In the genomic region with DNA sequence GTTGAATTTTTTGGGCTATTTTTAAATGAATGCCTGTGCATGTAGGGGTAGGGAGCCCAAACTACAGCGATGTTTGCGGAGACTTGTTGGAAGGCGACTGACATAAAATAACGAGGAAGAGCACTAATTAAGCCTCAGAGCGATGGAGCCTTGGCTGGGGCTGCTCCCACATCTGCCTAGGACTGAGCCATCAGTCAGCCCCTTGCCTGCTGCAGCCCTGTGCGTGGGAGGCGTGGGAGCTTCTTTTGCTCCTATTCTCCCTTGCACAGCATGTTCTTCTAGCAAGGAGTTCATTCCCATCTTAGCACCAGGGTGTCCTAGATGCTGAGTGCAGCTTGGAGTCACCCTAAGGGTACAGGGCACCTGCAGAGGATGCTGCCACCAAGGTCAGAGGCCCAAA, we compare ENCODE assay signal across 24 mouse cellular contexts. TPM values are rescaled to one million over a fixed set of nuclear protein-coding genes. Genes with fewer than 3 reads are reported as not detected.
A peak's percentile ranks its signal among the peaks of the same experiment; 100 is the strongest.
DNase-seq lines count a peak whose midpoint lies in the region; ATAC-seq lines count a peak whose summit lies in the region.
"Had no signal": no experiment of that assay in that cellular context is flagged by ENCODE, and none has a peak within 500 bp of the region (broad histone marks: within the 10 kb centered on the region; RNA-seq: fewer than 3 reads in every experiment).

No protein-coding gene starts in this region.

- no peaks in the 10 kb centered on the region for H3K27me3 ChIP-seq in hindbrain, embryonic 16.5 days (replicated peaks; ENCODE audit: control insufficient read depth, insufficient read depth, low read length)
- H3K27me3 ChIP-seq: forebrain, embryonic 13.5 days; heart, embryonic 15.5 days; hindbrain, embryonic 12.5 days had no signal

- ATAC-seq in hindbrain, embryonic 16.5 days: no peak
- ATAC-seq: forebrain, embryonic 13.5 days had no signal

- DNase-seq in kidney, postnatal 4 days: peak; percentile 78 to 83
- DNase-seq in kidney, adult 18-20 months: no peak
- DNase-seq in right cerebral cortex, adult 18-20 months: peak; percentile 88
- no peak for DNase-seq in right cerebral cortex, postnatal 4 days
- DNase-seq in left cerebral cortex, postnatal 36 days (ENCODE audit: low spot score in 2 of 2): peak; percentile 74 to 76
- peak; percentile 85 for DNase-seq in testis, postnatal 14 days (ENCODE audit: low spot score)
- DNase-seq in spleen, postnatal 14 days (ENCODE audit: low spot score in 2 of 2): no peak
- DNase-seq: adrenal gland, adult 8-10 months; B cell, adult 2 months; cerebellum, adult 11-12 months; cerebellum, postnatal 36 days; heart, adult 11 months; kidney, postnatal 14 days; lung, adult 2 months; spleen, adult 18-20 months; thymus, postnatal 25 days had no signal

- no peak overlapping the region for H3K9ac ChIP-seq in hindbrain, embryonic 16.5 days (ENCODE audit: low read depth, low read length)
- H3K9ac ChIP-seq: forebrain, embryonic 13.5 days; heart, embryonic 15.5 days; hindbrain, embryonic 12.5 days had no signal

- no peaks in the 10 kb centered on the region for H3K36me3 ChIP-seq in hindbrain, embryonic 16.5 days (ENCODE audit: control insufficient read depth, insufficient read depth, low read length)
- H3K36me3 ChIP-seq: embryonic facial prominence, embryonic 10.5 days; heart, embryonic 15.5 days; hindbrain, embryonic 12.5 days; limb, embryonic 10.5 days had no signal

- H3K9me3 ChIP-seq in hindbrain, embryonic 16.5 days (ENCODE audit: control insufficient read depth, low read length): no peaks in the 10 kb centered on the region
- H3K9me3 ChIP-seq: embryonic facial prominence, embryonic 10.5 days; forebrain, embryonic 13.5 days; heart, embryonic 15.5 days; hindbrain, embryonic 12.5 days; limb, embryonic 10.5 days had no signal

- no peak overlapping the region for H3K27ac ChIP-seq in hindbrain, embryonic 16.5 days (ENCODE audit: low read depth, low read length)
- H3K27ac ChIP-seq: embryonic facial prominence, embryonic 10.5 days; forebrain, embryonic 13.5 days; hindbrain, embryonic 12.5 days; limb, embryonic 10.5 days had no signal

- H3K4me3 ChIP-seq in hindbrain, embryonic 16.5 days (ENCODE audit: low read length): no peak overlapping the region
- H3K4me3 ChIP-seq: embryonic facial prominence, embryonic 10.5 days; forebrain, embryonic 13.5 days; heart, embryonic 15.5 days; hindbrain, embryonic 12.5 days; limb, embryonic 10.5 days had no signal

- no peak overlapping the region for H3K4me2 ChIP-seq in hindbrain, embryonic 16.5 days (ENCODE audit: low read length)
- H3K4me2 ChIP-seq: forebrain, embryonic 13.5 days; heart, embryonic 15.5 days; hindbrain, embryonic 12.5 days; liver, embryonic 11.5 days; midbrain, embryonic 11.5 days had no signal

- H3K4me1 ChIP-seq in hindbrain, embryonic 16.5 days (ENCODE audit: control insufficient read depth, insufficient read depth, low read depth, low read length): no peaks in the 10 kb centered on the region
- H3K4me1 ChIP-seq: embryonic facial prominence, embryonic 10.5 days; forebrain, embryonic 13.5 days; hindbrain, embryonic 12.5 days; limb, embryonic 10.5 days had no signal

- intact Hi-C loops in left cerebral cortex, postnatal 36 days (cut with DNase I): loop anchor here (1.0 to 2.0 kb wide), 2 partner anchors 26 to 36 kb away; partner anchors contain the start of gene Ankrd33b

- 76% methylated on average over 7 of the region's 7 CpGs for WGBS in hindbrain, embryonic 16.5 days

RNA-seq across cellular contexts. Expression of gene Ankrd33b, which starts 25.2 kb away (rescaled TPM):
- total RNA-seq in left cerebral cortex, postnatal 36 days (2021): 10 to 100 TPM; 70.4 to 76.4 TPM
- 0.98 and 1.2 TPM in 2 replicates for polyA plus RNA-seq in hindbrain, embryonic 16.5 days (2015; fragmentation: Nextera tagmentation; extraction: Ambion mirVana)

Comparison
In these comparisons a context has a peak if more than half of its experiments do, and no peak if none do; other contexts are left out.
1. DNase-seq: peak in kidney, postnatal 4 days (2 of 2), right cerebral cortex, adult 18-20 months (single experiment), left cerebral cortex, postnatal 36 days (2 of 2) and testis, postnatal 14 days (single experiment); none in kidney, adult 18-20 months (single experiment), right cerebral cortex, postnatal 4 days (single experiment) and spleen, postnatal 14 days (0 of 2).